Mouse (Mus musculus): ENCODE measurements at regions not wholly inside any gene's neighbourhood (a gene's known extent, or its start where the extent isn't known, plus 50 kb on each side); places are given as distances from the start of the nearest gene placed in this dataset.

GRCm38 (mm10) chr3:143447005-143447709 is 565.4 kb upstream of the Pkn2 start:
- DNase-seq (ENCODE audit: low spot score in 2 of 2): no peak

GRCm38 (mm10) chr3:143417401-143417800 is 535.6 kb upstream of the Pkn2 start:
- no peak for DNase-seq (ENCODE audit: low spot score in 2 of 2)

- no peak for DNase-seq (ENCODE audit: low spot score in 2 of 2)
Observed at GRCm38 (mm10) chr3:143411655-143412054, 529.9 kb upstream of the Pkn2 start.

GRCm38 (mm10) chr3:143398966-143399365 is 517.2 kb upstream of the Pkn2 start:
- DNase-seq (ENCODE audit: low spot score in 2 of 2): no peak

- peak; percentile 21 to 86 for DNase-seq (ENCODE audit: low spot score in 2 of 2)
Observed at GRCm38 (mm10) chr3:143384357-143384756, 502.6 kb upstream of the Pkn2 start.

GRCm38 (mm10) chr3:143379193-143379592 is 497.4 kb upstream of the Pkn2 start:
- peak; percentile 36 to 51 for DNase-seq (ENCODE audit: low spot score in 2 of 2)

GRCm38 (mm10) chr3:143377446-143377845 is 495.6 kb upstream of the Pkn2 start:
- no peak for DNase-seq (ENCODE audit: low spot score in 2 of 2)

- no peak for DNase-seq (ENCODE audit: low spot score in 2 of 2)
Observed at GRCm38 (mm10) chr3:143375527-143376061, 493.8 kb upstream of the Pkn2 start.

GRCm38 (mm10) chr3:143373501-143373900 is 491.7 kb upstream of the Pkn2 start:
- no peak for DNase-seq (ENCODE audit: low spot score in 2 of 2)

- no peak for DNase-seq (ENCODE audit: low spot score in 2 of 2)
Observed at GRCm38 (mm10) chr3:143369002-143369401, 487.2 kb upstream of the Pkn2 start.

GRCm38 (mm10) chr3:143340032-143340431 is 458.2 kb upstream of the Pkn2 start:
- DNase-seq (ENCODE audit: low spot score in 2 of 2): no peak

GRCm38 (mm10) chr3:143333339-143333738 is 451.5 kb upstream of the Pkn2 start:
- DNase-seq (ENCODE audit: low spot score in 2 of 2): no peak

- no peak for DNase-seq (ENCODE audit: low spot score in 2 of 2)
Observed at GRCm38 (mm10) chr3:143328521-143328920, 446.7 kb upstream of the Pkn2 start.

GRCm38 (mm10) chr3:143327652-143328051 is 445.8 kb upstream of the Pkn2 start:
- no peak for DNase-seq (ENCODE audit: low spot score in 2 of 2)

- peak; percentile 47 to 95 for DNase-seq (ENCODE audit: low spot score in 2 of 2)
Observed at GRCm38 (mm10) chr3:143316457-143316856, 434.7 kb upstream of the Pkn2 start.

- DNase-seq (ENCODE audit: low spot score in 2 of 2): peak in 1 of 2 experiments; percentile 47
Observed at GRCm38 (mm10) chr3:143291793-143292192, 410.0 kb upstream of the Pkn2 start.

GRCm38 (mm10) chr3:143264132-143264531 is 382.3 kb upstream of the Pkn2 start:
- peak; percentile 17 to 76 for DNase-seq (ENCODE audit: low spot score in 2 of 2)

- no peak for DNase-seq (ENCODE audit: low spot score in 2 of 2)
Observed at GRCm38 (mm10) chr3:143252643-143253042, 370.8 kb upstream of the Pkn2 start.

- no peak for DNase-seq (ENCODE audit: low spot score in 2 of 2)
Observed at GRCm38 (mm10) chr3:143252008-143252407, 370.2 kb upstream of the Pkn2 start.

GRCm38 (mm10) chr3:143242691-143243090 is 360.9 kb upstream of the Pkn2 start:
- no peak for DNase-seq (ENCODE audit: low spot score in 2 of 2)

GRCm38 (mm10) chr3:143240545-143241383 is 359.0 kb upstream of the Pkn2 start:
- peak in 1 of 2 experiments; percentile 10 for DNase-seq (ENCODE audit: low spot score in 2 of 2)

- peak in 1 of 2 experiments; percentile 56 for DNase-seq (ENCODE audit: low spot score in 2 of 2)
Observed at GRCm38 (mm10) chr3:143238546-143238945, 356.7 kb upstream of the Pkn2 start.

Data from left cerebral cortex, adult 8-10 months (tissue).